Mouse (Mus musculus) urinary bladder, postnatal 10 days (tissue): Measurements from ENCODE around the gene Vash1.

Experiments
- DNase-seq: peaks from one replicate; pipeline ENCODE4 v3.0.0; 2022; ENCODE audit warnings: low spot score

Vash1 gene

GRCm38 (mm10) chr12:86719961-86720639, 41.6 kb downstream of the Vash1 start:
- DNase-seq, result no peak

GRCm38 (mm10) chr12:86721453-86721852, 43.0 kb downstream of the Vash1 start:
- no peak for DNase-seq

- no peak for DNase-seq
Measured at GRCm38 (mm10) chr12:86724300-86724699, 45.8 kb downstream of the Vash1 start.

GRCm38 (mm10) chr12:86725706-86726105, 47.2 kb downstream of the Vash1 start:
- no peak for DNase-seq

GRCm38 (mm10) chr12:86726120-86726640, 47.7 kb downstream of the Vash1 start, which contains the start of gene Angel1:
Angel1 (minus strand) TSS chr12:86726460.
- peak; percentile 83 for DNase-seq

GRCm38 (mm10) chr12:86734319-86734810, 55.9 kb downstream of the Vash1 start, which contains the start of gene Lrrc74a:
Lrrc74a (plus strand) TSS chr12:86734369.
- DNase-seq, result no peak
